Mouse (Mus musculus): ENCODE results near the gene Naa80. TPM values are rescaled to one million over a fixed set of nuclear protein-coding genes. Genes with fewer than 3 reads are reported as not detected.
"Not testable (repeated sequence)": the region's sequence is repeated elsewhere in the genome, so short reads cannot be mapped to it uniquely, and the experiment has no call there.

Naa80 gene
- polyA plus RNA-seq, 1 experiment: 58.7 TPM

DNA sequence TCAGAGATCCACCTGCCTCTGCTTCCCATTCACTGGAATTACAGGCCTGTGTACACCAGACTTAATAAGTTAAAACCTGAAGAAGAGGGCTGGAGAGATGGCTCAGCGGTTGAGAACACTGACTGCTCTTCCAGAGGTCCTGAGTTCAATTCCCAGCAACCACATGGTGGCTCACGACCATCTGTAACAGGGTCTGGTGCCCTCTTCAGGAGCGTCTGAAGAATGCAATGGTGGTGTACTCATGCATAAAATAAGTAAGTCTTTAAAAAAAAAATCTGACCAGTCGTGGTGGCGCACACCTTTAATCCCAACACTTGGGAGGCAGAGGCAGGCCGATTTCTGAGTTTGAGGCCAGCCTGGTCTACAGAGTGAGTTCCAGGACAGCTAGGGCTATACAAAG is 4.9 kb upstream of the Naa80 start:
- DNase-seq (ENCODE audit: low read depth): not testable (repeated sequence)

- no peak for DNase-seq (ENCODE audit: low read depth)
These were observed 2.9 kb upstream of the Naa80 start for GRCm38 (mm10) chr9:107575579-107576356.

- DNase-seq (ENCODE audit: low read depth): no peak
These were observed 2.2 kb upstream of the Naa80 start, which contains the start of gene Hyal1 for GRCm38 (mm10) chr9:107576357-107577107. Gene Hyal1, plus strand, starts transcription at chr9:107576927.

GRCm38 (mm10) chr9:107577871-107578270 is 816 bp upstream of the Naa80 start:
- no peak for DNase-seq (ENCODE audit: low read depth)

GRCm38 (mm10) chr9:107579023-107579900 is 575 bp downstream of the Naa80 start:
- no peak for DNase-seq (ENCODE audit: low read depth)

DNA sequence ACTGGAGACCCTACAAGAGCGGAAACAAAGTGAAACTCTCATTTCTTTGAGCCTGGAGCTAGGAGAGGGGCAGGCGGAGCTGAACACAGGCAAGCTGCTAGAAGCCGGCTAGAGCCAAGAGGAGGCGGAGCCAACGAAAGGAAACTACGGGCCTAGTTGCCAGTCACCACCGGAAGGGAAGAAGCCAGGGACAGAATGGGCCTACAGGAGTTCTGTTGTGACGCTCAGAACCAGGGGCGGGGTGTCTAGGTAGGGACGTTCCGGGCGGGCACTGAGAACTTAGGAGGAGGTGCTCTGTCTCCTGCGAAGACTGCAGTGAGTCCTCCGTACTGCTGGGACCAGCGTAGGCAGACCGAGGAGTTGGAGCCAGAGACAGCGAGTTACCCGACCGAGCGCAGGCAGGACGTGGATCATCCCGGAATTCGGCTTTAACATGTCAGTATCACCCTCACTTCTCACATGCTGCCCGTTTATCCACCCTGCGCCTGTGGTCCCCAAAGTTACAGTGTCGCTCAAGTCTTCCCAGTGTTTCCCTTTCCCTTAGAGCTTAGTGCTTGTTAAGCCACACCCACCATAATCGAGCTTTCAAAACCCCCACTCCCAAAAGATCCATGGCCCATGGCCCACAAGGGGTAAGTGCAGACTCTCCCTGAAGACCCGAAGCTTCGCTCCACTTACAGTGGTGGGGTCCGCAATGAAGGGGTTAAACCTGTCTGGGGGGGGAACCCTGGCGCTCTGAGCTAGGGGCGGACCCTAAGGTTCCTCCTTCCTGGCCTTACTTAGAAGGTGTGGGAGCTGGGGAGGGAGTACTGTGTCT is 2.0 kb downstream of the Naa80 start, which contains the start of gene Hyal3:
Gene Hyal3, plus strand, starts transcription at position 318 of the 817 bp plus-strand sequence.
- no peak for DNase-seq (ENCODE audit: low read depth)

- DNase-seq (ENCODE audit: low read depth): no peak
These were observed 2.9 kb downstream of the Naa80 start for GRCm38 (mm10) chr9:107581584-107581983.

- no peak for DNase-seq (ENCODE audit: low read depth)
These were observed 3.9 kb downstream of the Naa80 start for GRCm38 (mm10) chr9:107582509-107583062.

GRCm38 (mm10) chr9:107583174-107583573 is 4.5 kb downstream of the Naa80 start:
- DNase-seq (ENCODE audit: low read depth): no peak

DNA sequence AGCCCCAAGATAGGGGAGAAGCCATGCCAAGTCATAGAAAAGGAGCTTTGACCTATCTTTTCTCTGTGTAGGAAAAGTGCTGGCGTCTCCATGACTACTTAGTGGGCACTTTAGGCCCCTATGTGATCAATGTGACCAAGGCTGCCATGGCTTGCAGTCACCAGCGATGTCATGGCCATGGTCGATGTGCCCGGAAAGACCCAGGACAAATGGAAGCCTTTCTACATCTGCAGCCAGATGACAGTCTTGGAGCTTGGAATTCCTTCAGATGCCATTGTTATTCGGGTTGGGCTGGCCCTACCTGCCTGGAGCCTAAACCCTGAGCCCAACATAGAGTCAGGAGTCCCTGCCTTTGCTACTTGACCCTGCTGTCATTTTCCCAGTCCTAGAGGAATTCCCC is 7.8 kb downstream of the Naa80 start:
- no peak for DNase-seq (ENCODE audit: low read depth)

- no peak for DNase-seq (ENCODE audit: low read depth)
These were observed 8.5 kb downstream of the Naa80 start, which contains the start of gene Ifrd2 for GRCm38 (mm10) chr9:107586974-107587832. Gene Ifrd2, plus strand, starts transcription at chr9:107587642.

GRCm38 (mm10) chr9:107587833-107588639 is 9.3 kb downstream of the Naa80 start:
- no peak for DNase-seq (ENCODE audit: low read depth)

DNA sequence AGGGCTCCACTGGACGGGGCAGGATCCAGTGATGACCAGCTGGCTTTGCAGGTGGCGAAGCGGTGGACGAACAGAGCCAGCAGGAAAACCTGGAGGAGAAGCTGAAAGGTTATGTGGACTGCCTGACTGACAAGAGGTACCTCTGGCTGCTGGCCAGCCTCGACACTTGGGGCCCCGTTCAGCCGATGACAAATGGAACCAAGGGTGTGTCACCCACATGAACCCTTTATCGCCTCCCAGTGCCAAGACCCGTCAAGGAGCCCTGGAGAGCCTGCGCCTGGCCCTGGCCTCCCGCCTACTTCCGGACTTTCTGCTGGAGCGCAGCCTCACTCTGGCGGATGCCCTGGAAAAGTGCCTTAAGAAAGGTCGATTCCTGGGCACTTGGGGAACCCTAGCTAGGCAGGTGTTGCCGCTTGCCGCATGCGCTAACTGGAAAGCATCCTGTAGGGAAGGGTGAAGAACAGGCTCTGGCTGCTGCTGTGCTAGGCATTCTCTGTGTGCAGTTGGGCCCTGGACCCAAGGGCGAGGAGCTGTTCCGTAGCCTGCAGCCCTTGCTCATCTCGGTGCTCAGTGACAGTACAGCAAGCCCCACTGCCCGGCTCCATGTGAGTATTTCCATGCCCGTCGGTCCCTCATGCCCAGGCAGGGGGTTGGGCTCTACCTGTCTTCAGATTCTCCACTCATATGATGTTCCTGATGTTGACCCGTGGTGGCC is 11.5 kb downstream of the Naa80 start:
- no peak for DNase-seq (ENCODE audit: low read depth)

DNA sequence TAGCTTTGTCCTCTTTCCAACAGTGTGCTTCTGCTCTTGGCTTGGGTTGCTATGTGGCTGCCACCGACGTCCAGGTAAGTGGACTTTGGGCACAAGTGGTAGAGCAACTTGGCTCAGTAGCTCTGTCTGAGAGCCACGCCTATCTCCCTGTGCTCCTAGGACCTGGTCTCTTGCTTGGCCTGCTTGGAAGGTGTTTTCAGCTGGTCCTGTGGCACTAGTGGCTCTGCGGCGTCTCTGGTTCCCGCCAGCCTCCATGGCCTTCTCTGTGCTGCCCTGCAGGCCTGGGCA is 12.0 kb downstream of the Naa80 start:
- no peak for DNase-seq (ENCODE audit: low read depth)

DNA sequence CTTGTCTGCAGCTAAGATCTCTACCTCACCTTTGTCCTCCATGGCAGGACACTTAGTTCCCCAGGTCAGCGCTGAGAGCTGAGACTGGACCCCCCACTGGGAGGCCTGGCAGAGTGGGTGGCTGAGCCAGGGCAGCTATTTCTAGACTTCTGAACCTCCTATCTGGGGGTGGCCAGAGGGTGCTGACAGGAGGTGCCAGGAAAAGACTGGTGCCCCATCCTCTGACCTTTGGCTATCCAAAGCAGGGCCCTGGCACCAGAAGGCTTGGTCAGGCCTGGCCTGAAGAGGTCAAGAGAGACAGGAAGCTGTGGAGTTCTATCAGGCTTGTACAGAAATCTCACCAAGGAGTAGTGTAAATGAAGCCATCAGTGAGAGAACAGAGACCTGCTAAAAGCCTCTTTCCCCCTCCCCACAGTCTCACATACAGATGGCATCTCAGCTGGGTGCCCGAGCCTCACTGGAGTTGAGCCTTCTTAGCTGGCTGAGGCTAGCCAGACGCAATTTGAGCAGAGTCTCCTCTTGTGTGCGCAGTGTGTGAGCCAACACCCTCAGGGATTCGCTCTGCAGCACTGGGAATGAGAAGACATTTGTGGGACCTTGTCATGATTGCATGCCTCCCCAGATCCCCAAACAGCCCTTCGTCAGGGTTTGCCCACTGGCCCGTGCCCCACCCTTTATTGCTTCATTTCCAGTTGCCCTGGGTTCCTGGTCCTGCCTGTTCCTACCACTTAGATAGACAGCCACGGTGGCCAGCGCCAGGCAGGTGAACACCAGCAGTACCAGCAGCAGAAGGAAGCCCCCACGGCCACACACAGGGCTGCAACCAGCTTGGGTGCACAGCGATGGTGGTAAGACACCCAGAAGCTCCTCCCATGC is 14.7 kb downstream of the Naa80 start:
- DNase-seq (ENCODE audit: low read depth): no peak

DNA sequence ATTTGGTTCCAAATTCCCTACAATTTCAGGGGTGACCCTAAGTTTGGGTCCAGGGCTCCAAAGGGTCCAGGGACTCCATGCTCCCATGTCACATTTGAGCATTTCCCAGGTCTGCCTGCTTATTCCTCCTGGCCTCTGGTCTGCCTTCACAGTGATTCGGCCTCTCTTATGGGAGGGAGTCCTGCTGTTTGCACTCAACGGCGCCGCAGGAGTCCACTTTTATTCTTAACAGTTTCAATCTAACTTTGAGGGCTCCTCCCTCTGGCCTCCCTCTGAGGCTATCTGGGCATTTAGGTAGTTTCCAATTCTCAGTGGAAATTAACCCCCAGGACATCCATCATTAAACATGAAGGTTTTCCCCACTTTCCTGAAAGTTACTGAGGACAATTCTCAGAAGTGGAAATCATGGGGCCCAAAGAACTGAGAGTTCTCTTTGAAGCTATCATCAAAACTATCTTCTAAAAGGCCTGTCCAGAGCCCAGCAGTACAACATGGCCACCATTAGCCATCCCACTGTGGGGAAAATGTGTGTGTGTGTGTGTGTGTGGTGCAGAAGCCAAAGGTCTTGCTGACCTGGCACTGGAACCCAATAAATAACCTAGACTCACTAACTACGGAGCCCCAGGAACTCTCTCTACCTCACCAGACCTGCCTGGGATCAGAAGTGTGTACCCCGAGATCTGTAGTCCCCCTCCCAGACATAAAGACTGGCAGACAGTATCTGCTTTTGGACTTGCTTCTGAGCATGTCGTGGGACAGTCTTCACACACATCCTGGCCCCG is 15.8 kb downstream of the Naa80 start:
- no peak for DNase-seq (ENCODE audit: low read depth)
